ENCODE assay signal across 13 mouse cellular contexts in the genomic region with DNA sequence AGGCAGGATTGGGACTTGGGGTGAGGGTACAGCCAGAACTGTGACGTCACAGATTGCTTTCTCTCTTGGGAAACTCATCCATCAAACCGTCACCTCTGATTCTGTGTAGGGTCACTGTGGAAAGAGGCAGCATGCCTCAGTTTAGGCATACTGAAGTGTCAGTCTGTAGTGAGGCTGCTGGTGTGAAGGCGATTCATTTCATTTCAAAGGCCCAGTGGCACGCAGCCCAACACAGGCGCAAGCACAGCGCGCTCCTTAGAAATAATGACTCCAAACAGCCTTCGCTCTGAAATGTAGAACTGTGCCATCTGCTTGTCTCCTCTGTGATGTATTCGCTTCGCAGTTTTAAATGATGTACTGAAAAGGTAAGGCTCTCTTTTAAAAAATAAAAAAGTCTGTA. TPM values are rescaled to one million over a fixed set of nuclear protein-coding genes. Genes with fewer than 3 reads are reported as not detected.
DNase-seq lines count a peak whose midpoint lies in the region; ATAC-seq and TF ChIP-seq lines count a peak whose summit lies in the region.
"Had no signal": no experiment of that assay in that cellular context is flagged by ENCODE, and none has a peak within 500 bp of the region (broad histone marks: within the 10 kb centered on the region; RNA-seq: fewer than 3 reads in every experiment).

No protein-coding gene starts in this region.

- peaks cover 6% of the 10 kb centered on the region; the same call in 1 of the 2 replicates for H3K4me1 ChIP-seq in hindbrain, embryonic 13.5 days (replicated peaks)
- H3K4me1 ChIP-seq in midbrain, embryonic 11.5 days (ENCODE audit: control insufficient read depth, insufficient read depth, low read length): peaks cover 4% of the 10 kb centered on the region; the same call in 1 of the 2 replicates
- no peaks in the 10 kb centered on the region; the same call in 1 of the 2 replicates for H3K4me1 ChIP-seq in heart, adult 2 months (ENCODE audit: control insufficient read depth, insufficient read depth, low read length)
- H3K4me1 ChIP-seq: liver, embryonic 15.5 days had no signal

- H3K36me3 ChIP-seq in hindbrain, embryonic 13.5 days: no peaks in the 10 kb centered on the region
- H3K36me3 ChIP-seq in midbrain, embryonic 11.5 days (ENCODE audit: control insufficient read depth, insufficient read depth, low read length): no peaks in the 10 kb centered on the region
- no peaks in the 10 kb centered on the region for H3K36me3 ChIP-seq in heart, adult 2 months (ENCODE audit: control insufficient read depth, insufficient read depth, low read length)
- H3K36me3 ChIP-seq: embryonic facial prominence, embryonic 12.5 days; liver, embryonic 15.5 days had no signal

- H3K4me2 ChIP-seq in hindbrain, embryonic 13.5 days: peak overlapping the region; percentile 26; the same call in 1 of the 2 replicates
- peak overlapping the region; percentile 15; the same call in 1 of the 2 replicates for H3K4me2 ChIP-seq in midbrain, embryonic 11.5 days
- H3K4me2 ChIP-seq: embryonic facial prominence, embryonic 12.5 days; liver, embryonic 15.5 days had no signal

- H3K79me2 ChIP-seq in heart, adult 2 months (replicated peaks; ENCODE audit: control insufficient read depth, insufficient read depth, low read length): no peaks in the 10 kb centered on the region

- DNase-seq in brain, adult 2 months (ENCODE audit: low read depth, low spot score): peak; percentile 41
- peak; percentile 26 to 63 for DNase-seq in cerebellum, postnatal 25 days
- no peak for DNase-seq in midbrain, embryonic 11.5 days (ENCODE audit: low spot score, missing footprints)
- DNase-seq in testis, postnatal 14 days (ENCODE audit: low spot score): no peak
- DNase-seq in heart, adult 2 months: no peak
- no peak for DNase-seq in kidney, postnatal 25 days
- no peak for DNase-seq in spleen, postnatal 4 days (ENCODE audit: low spot score in 2 of 2)
- DNase-seq: kidney, adult 11 months had no signal

- H3K9ac ChIP-seq in hindbrain, embryonic 13.5 days: no peak overlapping the region
- no peak overlapping the region for H3K9ac ChIP-seq in midbrain, embryonic 11.5 days (ENCODE audit: low read length)
- H3K9ac ChIP-seq in heart, adult 2 months (ENCODE audit: low read depth, low read length): no peak overlapping the region
- H3K9ac ChIP-seq: embryonic facial prominence, embryonic 12.5 days; liver, embryonic 15.5 days had no signal

- H3K27me3 ChIP-seq in hindbrain, embryonic 13.5 days: peaks cover 27% of the 10 kb centered on the region
- H3K27me3 ChIP-seq in midbrain, embryonic 11.5 days (ENCODE audit: control insufficient read depth, insufficient read depth, low read length): no peaks in the 10 kb centered on the region; the same call in 1 of the 2 replicates
- no peaks in the 10 kb centered on the region for H3K27me3 ChIP-seq in heart, adult 2 months (ENCODE audit: control insufficient read depth, insufficient read depth, low read length)
- H3K27me3 ChIP-seq: liver, embryonic 15.5 days had no signal

- no peak for TF ChIP-seq EP300 in heart, adult 2 months (IDR thresholded peaks at IDR 0.05; ENCODE audit: insufficient read depth, low read depth, low read length)

- no peak for TF ChIP-seq POLR2A in heart, adult 2 months (IDR thresholded peaks at IDR 0.05; ENCODE audit: insufficient read depth, low read depth, low read length)

- H3K9me3 ChIP-seq in hindbrain, embryonic 13.5 days: no peaks in the 10 kb centered on the region
- no peaks in the 10 kb centered on the region for H3K9me3 ChIP-seq in midbrain, embryonic 11.5 days (ENCODE audit: control insufficient read depth, low read length)
- H3K9me3 ChIP-seq: embryonic facial prominence, embryonic 12.5 days; liver, embryonic 15.5 days had no signal

- 30% methylated on average over 10 of the region's 10 CpGs for WGBS in hindbrain, embryonic 13.5 days
- WGBS in midbrain, embryonic 11.5 days: 47% methylated on average over 10 of the region's 10 CpGs
- 79% methylated on average over 10 of the region's 10 CpGs for WGBS in heart, adult 2 months

- 0 out of 2 replicates have a peak overlapping the region, but pooled peaks have one; percentile 23 for H3K27ac ChIP-seq in hindbrain, embryonic 13.5 days
- H3K27ac ChIP-seq in midbrain, embryonic 11.5 days (ENCODE audit: low read depth, low read length): peak overlapping the region; percentile 32; the same call in 1 of the 2 replicates
- no peak overlapping the region for H3K27ac ChIP-seq in heart, adult 2 months
- H3K27ac ChIP-seq: embryonic facial prominence, embryonic 12.5 days; liver, embryonic 15.5 days had no signal

- H3K4me3 ChIP-seq in hindbrain, embryonic 13.5 days: no peak overlapping the region
- H3K4me3 ChIP-seq in midbrain, embryonic 11.5 days (ENCODE audit: low read depth, low read length): no peak overlapping the region
- H3K4me3 ChIP-seq in heart, adult 2 months: no peak overlapping the region
- H3K4me3 ChIP-seq: embryonic facial prominence, embryonic 12.5 days; liver, embryonic 15.5 days; myocyte had no signal

- TF ChIP-seq CTCF in heart, adult 2 months (IDR thresholded peaks at IDR 0.05): no peak

- peak; percentile 83 for ATAC-seq in hindbrain, embryonic 13.5 days (ENCODE audit: low FRiP score)
- ATAC-seq in midbrain, embryonic 11.5 days (ENCODE audit: low FRiP score): peak; percentile 38; the same call in 1 of the 2 replicates

- intact Hi-C loops in heart, adult 2 months (cut with DNase I): no loop called here

RNA-seq across cellular contexts. Expression of a gene that starts 47.5 kb away (rescaled TPM):
- polyA plus RNA-seq in hindbrain, embryonic 13.5 days (2015; fragmentation: Nextera tagmentation; extraction: Ambion mirVana): not detected in 2 replicates
- polyA plus RNA-seq in midbrain, embryonic 11.5 days (2014; fragmentation: Nextera tagmentation; extraction: Ambion mirVana): not detected in 2 replicates
- not detected for total RNA-seq in heart, adult 2 months (2021)
- polyA plus RNA-seq in heart, adult 2 months (2012; rRNA removed): not detected in 2 replicates
- polyA plus RNA-seq: gonadal fat pad, adult 2 months; liver, embryonic 15.5 days; myocyte had no signal

Comparison
In these comparisons a context has a peak if more than half of its experiments do, and no peak if none do; other contexts are left out.
1. DNase-seq: peak in brain, adult 2 months (single experiment) and cerebellum, postnatal 25 days (2 of 2); none in midbrain, embryonic 11.5 days (single experiment), testis, postnatal 14 days (single experiment), heart, adult 2 months (0 of 2), kidney, postnatal 25 days (0 of 2) and spleen, postnatal 4 days (0 of 2).